Mouse (Mus musculus) C2C12 (cell line): ENCODE results near the gene Utp14a.

Source experiments
- CEBPB ChIP-seq: IDR thresholded peaks from one replicate; pipeline ENCODE4 v1.6.1; 2011; ENCODE audit warnings: low read depth, mild to moderate bottlenecking, control low read depth, moderate library complexity
- CTCF ChIP-seq: IDR thresholded peaks from one replicate; pipeline ENCODE4 v1.5.1; 2011; ENCODE audit not compliant: control insufficient read depth, insufficient read depth, insufficient read length
- FOSL1 ChIP-seq: IDR thresholded peaks from one replicate; pipeline ENCODE4 v1.8.0; 2011; ENCODE audit warnings: mild to moderate bottlenecking, low read length; ENCODE audit not compliant: poor library complexity, insufficient read depth, severe bottlenecking
- MAX ChIP-seq: IDR thresholded peaks from one replicate; pipeline ENCODE4 v1.6.1; 2011; ENCODE audit warnings: mild to moderate bottlenecking, control low read depth
- MYOD1 ChIP-seq: IDR thresholded peaks from one replicate; pipeline ENCODE4 v1.6.1; 2011; ENCODE audit warnings: low read depth; ENCODE audit not compliant: control insufficient read depth, insufficient read length
- USF1 ChIP-seq: IDR thresholded peaks from one replicate; pipeline ENCODE4 v1.6.1; 2011; ENCODE audit warnings: low read depth, mild to moderate bottlenecking, control low read depth, moderate library complexity

DNA sequence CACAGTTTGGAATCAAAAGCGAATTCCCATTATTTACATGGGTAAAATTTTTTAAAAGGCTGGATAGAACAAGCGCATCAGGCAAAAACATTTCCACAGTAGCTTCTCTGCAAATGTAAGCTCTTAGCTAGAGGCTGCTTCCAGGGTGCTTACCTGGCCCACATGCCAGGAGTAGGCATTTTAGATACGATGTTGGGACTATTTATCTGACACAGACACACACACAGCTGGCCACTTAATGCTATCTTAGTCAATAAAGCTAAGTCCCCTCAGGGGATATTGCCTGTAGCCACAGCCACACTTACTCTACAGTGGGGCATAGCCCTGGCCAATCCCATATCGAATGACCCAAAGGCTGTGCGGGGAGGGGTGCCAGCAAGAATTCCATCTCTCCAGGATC, 55.1 kb downstream of the Utp14a start:
- TF ChIP-seq CTCF (no peak), MYOD1 (no peak), USF1 (no peak), FOSL1 (no peak), CEBPB (no peak), MAX (no peak)
